Mouse (Mus musculus) spleen, adult 2 months (tissue): Measurements from ENCODE around the gene Plcb1.

Source experiments
- CTCF ChIP-seq: fragments of 200-500 bp; IDR thresholded peaks from 2 replicates; pipeline ENCODE4 v1.5.1; 2011; ENCODE audit warnings: mild to moderate bottlenecking, inconsistent platforms; ENCODE audit not compliant: insufficient read depth, insufficient read length, insufficient replicate concordance; ENCODE audit errors: extremely low read depth
- POLR2A ChIP-seq: fragments of 200-500 bp; IDR thresholded peaks from 2 replicates; pipeline ENCODE4 v1.6.1; 2011; ENCODE audit warnings: low read depth, low read length, inconsistent platforms

DNA sequence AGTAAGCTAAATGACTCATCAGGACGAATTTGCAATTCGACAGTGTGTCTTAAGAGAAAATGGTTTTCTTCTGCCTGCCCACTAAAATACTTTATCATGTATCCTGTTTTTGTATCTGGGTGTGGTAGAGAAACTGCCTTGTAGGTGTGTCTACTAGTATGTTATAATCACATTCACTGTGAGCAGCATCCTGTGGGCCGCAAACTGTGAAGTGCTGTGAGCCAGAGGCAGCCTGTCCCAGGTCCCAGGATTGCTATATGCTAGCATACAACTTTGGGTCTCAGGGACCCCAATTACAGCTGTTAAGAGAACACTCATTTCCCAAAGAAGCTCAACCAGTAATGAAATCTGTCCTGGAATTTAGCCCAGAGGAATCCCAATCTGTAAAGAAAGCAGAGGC, 444.4 kb downstream of the Plcb1 start:
- TF ChIP-seq CTCF (no peak), POLR2A (no peak)
